Mouse (Mus musculus): Measurements from ENCODE around the gene Taar5. TPM values are rescaled to one million over a fixed set of nuclear protein-coding genes. Genes with fewer than 3 reads are reported as not detected.

The Taar5 gene
- total RNA-seq, 2 experiments from 2014 or later = not detected

DNA sequence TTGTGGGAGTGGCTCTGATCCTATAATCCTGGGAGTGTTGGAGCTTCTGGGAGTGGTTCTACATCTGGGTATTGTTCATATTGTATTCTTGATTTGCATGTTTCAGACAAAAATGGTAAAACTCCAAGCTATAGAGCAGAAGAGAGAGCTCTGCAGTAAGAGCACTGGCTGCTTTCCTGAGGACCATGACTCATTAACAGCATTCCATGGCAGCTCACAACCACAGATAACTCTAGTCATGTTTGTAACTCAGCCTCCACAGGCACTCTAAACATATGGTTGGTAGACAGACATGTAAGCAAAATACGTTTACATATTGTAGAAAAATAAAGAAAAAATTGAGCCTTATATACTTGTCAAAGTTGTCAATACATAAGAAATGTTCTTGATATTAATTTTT is 35.9 kb downstream of the Taar5 start:
- peak; percentile 80 for ATAC-seq (replicated peaks; ENCODE audit: low FRiP score, poor library complexity, severe bottlenecking)

- ATAC-seq (replicated peaks; ENCODE audit: low FRiP score, poor library complexity, severe bottlenecking) = peak; percentile 88
Observed at GRCm38 (mm10) chr10:24007034-24007433, 36.5 kb downstream of the Taar5 start.

DNA sequence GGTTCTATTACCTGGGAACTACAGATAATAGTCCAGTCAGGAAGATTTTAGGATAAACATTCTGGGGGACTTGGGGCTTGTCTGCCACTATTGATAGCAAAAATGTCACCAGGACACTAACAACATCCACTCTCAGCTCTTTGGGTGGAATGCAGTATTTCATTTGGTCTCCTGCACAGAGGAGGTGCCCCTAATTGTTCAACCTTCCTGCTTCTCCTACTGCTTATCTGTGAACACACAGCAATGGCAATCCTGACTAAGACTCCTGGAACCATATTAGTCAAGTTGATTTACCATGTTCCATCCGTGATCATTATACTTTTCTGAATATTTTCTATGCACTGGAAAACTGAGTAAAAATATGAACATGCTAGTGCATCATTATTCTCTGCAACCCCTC is 37.6 kb downstream of the Taar5 start:
- ATAC-seq (replicated peaks; ENCODE audit: low FRiP score, poor library complexity, severe bottlenecking) = 0 out of 2 replicates have a peak, but pooled peaks have one; percentile 47

Other genes with a start within 250 kb of the Taar5 start
- gene Rps12, start 183.4 kb upstream of the Taar5 start, total RNA-seq (2015; ENCODE audit: low replicate concordance) = 1,063 and 1,343 TPM in 2 replicates
- 294 and 583 TPM in 2 replicates for gene Rps12, start 183.4 kb upstream of the Taar5 start, total RNA-seq (2017; ENCODE audit: low replicate concordance)
- not detected in 2 replicates for gene Slc18b1, start 173.7 kb upstream of the Taar5 start, total RNA-seq (2015; ENCODE audit: low replicate concordance)
- not detected in 2 replicates for gene Slc18b1, start 173.7 kb upstream of the Taar5 start, total RNA-seq (2017; ENCODE audit: low replicate concordance)
- gene Vnn3, start 119.2 kb upstream of the Taar5 start, total RNA-seq (2015; ENCODE audit: low replicate concordance) = not detected in 2 replicates
- 4.5 TPM in 2 replicates for gene Vnn3, start 119.2 kb upstream of the Taar5 start, total RNA-seq (2017; ENCODE audit: low replicate concordance)
- not detected in 2 replicates for gene Vnn1, start 76.0 kb upstream of the Taar5 start, total RNA-seq (2015; ENCODE audit: low replicate concordance)
- gene Vnn1, start 76.0 kb upstream of the Taar5 start, total RNA-seq (2017; ENCODE audit: low replicate concordance) = not detected in 2 replicates
- gene Taar1, start 50.4 kb upstream of the Taar5 start, total RNA-seq (2015; ENCODE audit: low replicate concordance) = not detected in 2 replicates
- not detected in 2 replicates for gene Taar1, start 50.4 kb upstream of the Taar5 start, total RNA-seq (2017; ENCODE audit: low replicate concordance)
- gene Taar2, start 32.1 kb upstream of the Taar5 start, total RNA-seq (2015; ENCODE audit: low replicate concordance) = not detected in 2 replicates
- gene Taar2, start 32.1 kb upstream of the Taar5 start, total RNA-seq (2017; ENCODE audit: low replicate concordance) = not detected in 2 replicates
- gene Taar3, start 21.1 kb upstream of the Taar5 start, total RNA-seq (2015; ENCODE audit: low replicate concordance) = not detected in 2 replicates
- gene Taar3, start 21.1 kb upstream of the Taar5 start, total RNA-seq (2017; ENCODE audit: low replicate concordance) = not detected in 2 replicates
- gene Taar4, start 10.2 kb upstream of the Taar5 start, total RNA-seq (2015; ENCODE audit: low replicate concordance) = not detected in 2 replicates
- not detected in 2 replicates for gene Taar4, start 10.2 kb upstream of the Taar5 start, total RNA-seq (2017; ENCODE audit: low replicate concordance)
- not detected in 2 replicates for gene Taar6, start 14.9 kb downstream of the Taar5 start, total RNA-seq (2015; ENCODE audit: low replicate concordance)
- not detected in 2 replicates for gene Taar6, start 14.9 kb downstream of the Taar5 start, total RNA-seq (2017; ENCODE audit: low replicate concordance)
- gene Taar7a, start 22.8 kb downstream of the Taar5 start, total RNA-seq (2015; ENCODE audit: low replicate concordance) = not detected in 2 replicates
- not detected in 2 replicates for gene Taar7a, start 22.8 kb downstream of the Taar5 start, total RNA-seq (2017; ENCODE audit: low replicate concordance)
- gene Taar7b, start 29.2 kb downstream of the Taar5 start, total RNA-seq (2015; ENCODE audit: low replicate concordance) = not detected in 2 replicates
- gene Taar7b, start 29.2 kb downstream of the Taar5 start, total RNA-seq (2017; ENCODE audit: low replicate concordance) = not detected in 2 replicates
- not detected in 2 replicates for gene Taar7d, start 56.5 kb downstream of the Taar5 start, total RNA-seq (2015; ENCODE audit: low replicate concordance)
- gene Taar7d, start 56.5 kb downstream of the Taar5 start, total RNA-seq (2017; ENCODE audit: low replicate concordance) = not detected in 2 replicates
- gene Taar7e, start 66.9 kb downstream of the Taar5 start, total RNA-seq (2015; ENCODE audit: low replicate concordance) = not detected in 2 replicates
- gene Taar7e, start 66.9 kb downstream of the Taar5 start, total RNA-seq (2017; ENCODE audit: low replicate concordance) = not detected in 2 replicates
- not detected in 2 replicates for gene Taar7f, start 78.8 kb downstream of the Taar5 start, total RNA-seq (2015; ENCODE audit: low replicate concordance)
- gene Taar7f, start 78.8 kb downstream of the Taar5 start, total RNA-seq (2017; ENCODE audit: low replicate concordance) = not detected in 2 replicates
- gene Taar8a, start 105.8 kb downstream of the Taar5 start, total RNA-seq (2015; ENCODE audit: low replicate concordance) = not detected in 2 replicates
- not detected in 2 replicates for gene Taar8a, start 105.8 kb downstream of the Taar5 start, total RNA-seq (2017; ENCODE audit: low replicate concordance)
- gene Taar8b, start 121.6 kb downstream of the Taar5 start, total RNA-seq (2015; ENCODE audit: low replicate concordance) = not detected in 2 replicates
- gene Taar8b, start 121.6 kb downstream of the Taar5 start, total RNA-seq (2017; ENCODE audit: low replicate concordance) = not detected in 2 replicates
- gene Taar8c, start 131.2 kb downstream of the Taar5 start, total RNA-seq (2015; ENCODE audit: low replicate concordance) = not detected in 2 replicates
- gene Taar8c, start 131.2 kb downstream of the Taar5 start, total RNA-seq (2017; ENCODE audit: low replicate concordance) = not detected in 2 replicates
- gene Taar9, start 138.8 kb downstream of the Taar5 start, total RNA-seq (2015; ENCODE audit: low replicate concordance) = not detected in 2 replicates
- gene Taar9, start 138.8 kb downstream of the Taar5 start, total RNA-seq (2017; ENCODE audit: low replicate concordance) = not detected in 2 replicates
- 25.1 and 25.4 TPM in 2 replicates for gene Stx7, start 178.6 kb downstream of the Taar5 start, total RNA-seq (2015; ENCODE audit: low replicate concordance)
- 23.7 and 25.3 TPM in 2 replicates for gene Stx7, start 178.6 kb downstream of the Taar5 start, total RNA-seq (2017; ENCODE audit: low replicate concordance)

All from erythroblast, adult 5-6 weeks (primary cell).